In the genomic region with DNA sequence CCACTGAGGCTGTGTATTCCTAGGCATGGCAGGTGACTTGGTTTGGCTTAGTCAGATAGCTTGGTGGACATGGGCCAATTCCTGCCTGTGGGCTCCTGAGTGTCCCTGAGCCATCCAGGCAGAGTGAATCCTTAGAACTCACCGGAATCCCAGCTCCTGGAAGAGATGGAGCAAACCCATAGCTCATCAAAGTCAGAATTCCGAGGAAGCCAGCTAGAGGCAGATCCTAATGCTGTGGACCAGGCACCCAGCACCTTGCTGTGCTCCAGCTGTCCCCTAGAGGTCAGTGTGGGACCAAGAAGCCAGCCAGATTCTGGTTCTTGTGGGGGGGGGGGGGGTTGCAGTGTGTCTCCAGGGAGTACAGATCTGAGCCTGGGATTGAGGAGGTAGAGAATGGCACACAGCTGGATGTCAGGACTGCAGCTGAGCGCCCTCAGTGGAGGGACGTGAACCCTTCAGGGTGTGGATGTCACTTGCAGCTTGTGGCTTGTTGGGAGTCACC, we compare ENCODE assay signal across 9 mouse cellular contexts. TPM values are rescaled to one million over a fixed set of nuclear protein-coding genes. Genes with fewer than 3 reads are reported as not detected.
DNase-seq lines count a peak whose midpoint lies in the region; ATAC-seq lines count a peak whose summit lies in the region.
"Had no signal": no experiment of that assay in that cellular context is flagged by ENCODE, and none has a peak within 500 bp of the region (broad histone marks: within the 10 kb centered on the region; RNA-seq: fewer than 3 reads in every experiment).

No protein-coding gene starts in this region.

- 11% methylated on average over 4 of the region's 4 CpGs for WGBS in lung, embryonic 16.5 days

- no peak overlapping the region for H3K4me2 ChIP-seq in lung, embryonic 16.5 days (ENCODE audit: low read depth, low read length)
- H3K4me2 ChIP-seq: heart, embryonic 13.5 days had no signal

- no peak overlapping the region for H3K27ac ChIP-seq in lung, embryonic 16.5 days (ENCODE audit: low read length)
- H3K27ac ChIP-seq: heart, embryonic 13.5 days had no signal

- H3K4me3 ChIP-seq in lung, embryonic 16.5 days (ENCODE audit: low read length) = no peak overlapping the region
- H3K4me3 ChIP-seq: heart, embryonic 13.5 days had no signal

- DNase-seq in CD4-positive, CD25-positive, alpha-beta regulatory T cell, adult 2 months (ENCODE audit: low read depth, low spot score) = peak; percentile 80
- peak; percentile 68 for DNase-seq in R1 (ENCODE audit: low read depth, low spot score)
- DNase-seq in cerebellum, postnatal 36 days = peak; percentile 80 to 84
- peak; percentile 64 for DNase-seq in gastrocnemius, postnatal 14 days
- peak; percentile 81 for DNase-seq in kidney, postnatal 14 days
- peak; percentile 80 to 84 for DNase-seq in right cerebral cortex, adult 2 months (ENCODE audit: low spot score in 2 of 2)
- peak; percentile 46 to 71 for DNase-seq in urinary bladder, postnatal 4 days (ENCODE audit: low spot score in 2 of 2)

- no peaks in the 10 kb centered on the region for H3K27me3 ChIP-seq in lung, embryonic 16.5 days (ENCODE audit: control insufficient read depth, insufficient read depth, low read depth, low read length)

- peak; percentile 28; the same call in 1 of the 2 replicates for ATAC-seq in lung, embryonic 16.5 days (ENCODE audit: low read depth)

- H3K9ac ChIP-seq in lung, embryonic 16.5 days (ENCODE audit: low read length) = no peak overlapping the region
- H3K9ac ChIP-seq: heart, embryonic 13.5 days had no signal

- H3K9me3 ChIP-seq in lung, embryonic 16.5 days (ENCODE audit: control insufficient read depth, low read length) = no peaks in the 10 kb centered on the region
- H3K9me3 ChIP-seq: heart, embryonic 13.5 days had no signal

- no peaks in the 10 kb centered on the region for H3K36me3 ChIP-seq in lung, embryonic 16.5 days (ENCODE audit: control insufficient read depth, insufficient read depth, low read length)
- H3K36me3 ChIP-seq: heart, embryonic 13.5 days had no signal

- intact Hi-C loops in gastrocnemius, postnatal 14 days (cut with DNase I; ENCODE audit: low total_unique reads) = loop anchor here (2.0 kb wide), 1 partner anchor 62 kb away; no protein-coding TSS in a partner anchor

- H3K4me1 ChIP-seq in lung, embryonic 16.5 days (replicated peaks; ENCODE audit: control insufficient read depth, insufficient read depth, low read length) = no peaks in the 10 kb centered on the region
- H3K4me1 ChIP-seq: heart, embryonic 13.5 days had no signal

RNA-seq across cellular contexts. Expression of a gene that starts 33.8 kb away (rescaled TPM):
- total RNA-seq in gastrocnemius, postnatal 14 days (2021) = 1 to 10 TPM in 1 of 2 experiments, under 1 TPM in 1; 0.74 to 1.6 TPM
- polyA plus RNA-seq in lung, embryonic 16.5 days (2015; fragmentation: Nextera tagmentation; extraction: Ambion mirVana) = 1.9 and 2.0 TPM in 2 replicates
